Mouse (Mus musculus) hindbrain, embryonic 10.5 days (tissue): ENCODE measurements around the gene Olfr284. TPM values are rescaled to one million over a fixed set of nuclear protein-coding genes. Genes with fewer than 3 reads are reported as not detected.
A peak's percentile ranks its signal among the peaks of the same experiment; 100 is the strongest.

ENCODE experiments used
- DNase-seq: peaks from one replicate; pipeline ENCODE4 v3.0.0-alpha.2; 2017; ENCODE audit warnings: low spot score
- H3K27ac ChIP-seq: fragments of 300-500 bp; sonication (generic); 2 replicates; pipeline ENCODE4 v1.5.1; 2016; ENCODE audit warnings: mild to moderate bottlenecking, moderate library complexity
- H3K27me3 ChIP-seq: fragments of 300-500 bp; sonication (generic); 2 replicates; pipeline ENCODE4 v1.6.1; 2016; ENCODE audit warnings: mild to moderate bottlenecking; ENCODE audit not compliant: poor library complexity, insufficient read depth, severe bottlenecking
- H3K36me3 ChIP-seq: fragments of 300-500 bp; sonication (generic); 2 replicates; pipeline ENCODE4 v1.6.1; 2016; ENCODE audit warnings: mild to moderate bottlenecking, moderate library complexity
- H3K4me1 ChIP-seq: fragments of 300-500 bp; sonication (generic); replicated peaks from 2 replicates; pipeline ENCODE4 v1.6.1; 2016; ENCODE audit warnings: mild to moderate bottlenecking
- H3K4me3 ChIP-seq: fragments of 300-500 bp; sonication (generic); 2 replicates; pipeline ENCODE4 v1.5.1; 2016; ENCODE audit warnings: mild to moderate bottlenecking, moderate library complexity
- H3K9me3 ChIP-seq: fragments of 300-500 bp; sonication (generic); 2 replicates; pipeline ENCODE4 v1.6.1; 2016; ENCODE audit warnings: mild to moderate bottlenecking, moderate library complexity
- WGBS: fragments of 180-500 bp; shearing (Covaris S2); methylation state at CpG from one replicate; pipeline ENCODE4 v1.1.7; 2016; 5-methylcytosine and 5-hydroxymethylcytosine counted together
- polyA plus RNA-seq: library from polyadenylated mRNA; unstranded; fragments of >200 nt; fragmentation: Nextera tagmentation; extraction: Ambion mirVana; gene quantifications from 2 replicates; pipeline ENCODE4 v1.2.1, GENCODE M21; 2016

Olfr284 gene
- polyA plus RNA-seq = not detected in 2 replicates

- DNase-seq = no peak
- WGBS = 89% methylated on average over 8 of the region's 8 CpGs
- Histone ChIP-seq H3K9me3 (no peaks in the 10 kb centered on the region), H3K27ac (no peak within 1 kb of the TSS), H3K4me1 (0 out of 2 replicates have a peak, but pooled peaks cover 8% of the 10 kb centered on the region), H3K36me3 (no peaks in the 10 kb centered on the region), H3K4me3 (no peak within 1 kb of the TSS), H3K27me3 (no peaks in the 10 kb centered on the region)
Measured at GRCm38 (mm10) chr15:98340887-98341286, at the start of gene Olfr284. Gene Olfr284 (minus strand): TSS chr15:98340987.

- 40% methylated on average over 7 of the region's 7 CpGs for WGBS
- H3K27me3 ChIP-seq = no peaks in the 10 kb centered on the region
- H3K36me3 ChIP-seq = no peaks in the 10 kb centered on the region
- DNase-seq = peak; percentile 78
- H3K4me3 ChIP-seq = no peak overlapping the region
- no peak overlapping the region for H3K27ac ChIP-seq
- no peaks in the 10 kb centered on the region for H3K4me1 ChIP-seq
- H3K9me3 ChIP-seq = no peaks in the 10 kb centered on the region
Measured at GRCm38 (mm10) chr15:98389796-98390195, 49.0 kb upstream of the Olfr284 start.

- H3K27ac ChIP-seq = no peak overlapping the region
- no peak for DNase-seq
- no peaks in the 10 kb centered on the region for H3K27me3 ChIP-seq
- H3K36me3 ChIP-seq = no peaks in the 10 kb centered on the region
- H3K9me3 ChIP-seq = no peaks in the 10 kb centered on the region
- WGBS = 75% methylated on average over 2 of the region's 2 CpGs
- H3K4me1 ChIP-seq = no peaks in the 10 kb centered on the region
- H3K4me3 ChIP-seq = no peak overlapping the region
Measured at GRCm38 (mm10) chr15:98387621-98388020, 46.8 kb upstream of the Olfr284 start.

DNA sequence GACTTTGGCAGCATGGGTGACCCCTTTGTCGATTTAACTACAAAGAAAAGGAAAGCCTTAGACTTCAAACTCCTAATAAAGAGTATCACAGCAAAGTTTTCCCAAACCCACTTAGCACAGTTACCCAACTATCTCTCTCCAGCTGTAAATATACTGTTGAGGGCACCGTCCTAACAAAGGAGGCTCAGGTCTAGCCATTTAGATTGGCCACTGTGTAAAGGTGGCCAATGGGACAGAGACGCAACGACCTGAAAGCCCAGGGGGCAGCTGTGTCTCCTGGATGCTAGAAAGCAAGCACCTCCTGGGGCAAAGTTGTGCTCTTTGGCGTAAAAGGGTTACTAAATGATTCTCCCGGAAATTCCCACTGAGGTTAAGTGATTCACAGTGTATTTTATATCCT lies 40.1 kb upstream of the Olfr284 start, which contains the start of gene Olfr283:
Olfr283 (minus strand) TSS at position 101 of the 400 bp plus-strand sequence.
- no peaks in the 10 kb centered on the region for H3K9me3 ChIP-seq
- DNase-seq = no peak
- no peaks in the 10 kb centered on the region for H3K27me3 ChIP-seq
- H3K4me3 ChIP-seq = no peak within 1 kb of the TSS
- no peak within 1 kb of the TSS for H3K27ac ChIP-seq
- no peaks in the 10 kb centered on the region for H3K36me3 ChIP-seq
- 86% methylated on average over 6 of the region's 6 CpGs for WGBS
- no peaks in the 10 kb centered on the region for H3K4me1 ChIP-seq

GRCm38 (mm10) chr15:98378209-98378608 lies 37.4 kb upstream of the Olfr284 start:
- H3K4me1 ChIP-seq = no peaks in the 10 kb centered on the region
- H3K27ac ChIP-seq = no peak overlapping the region
- H3K4me3 ChIP-seq = no peak overlapping the region
- WGBS = 92% methylated on average over 13 of the region's 13 CpGs
- H3K36me3 ChIP-seq = no peaks in the 10 kb centered on the region
- DNase-seq = no peak
- H3K27me3 ChIP-seq = no peaks in the 10 kb centered on the region
- no peaks in the 10 kb centered on the region for H3K9me3 ChIP-seq

GRCm38 (mm10) chr15:98317177-98317724 lies 23.5 kb downstream of the Olfr284 start, which contains the start of gene Olfr285:
Gene Olfr285 (minus strand): TSS chr15:98317353.
- no peak within 1 kb of the TSS for H3K4me3 ChIP-seq
- WGBS = 91% methylated on average over 5 of the region's 5 CpGs
- H3K9me3 ChIP-seq = no peaks in the 10 kb centered on the region
- H3K36me3 ChIP-seq = no peaks in the 10 kb centered on the region
- no peak for DNase-seq
- no peaks in the 10 kb centered on the region for H3K4me1 ChIP-seq
- H3K27ac ChIP-seq = no peak within 1 kb of the TSS
- H3K27me3 ChIP-seq = no peaks in the 10 kb centered on the region

- Histone ChIP-seq H3K27me3 (no peaks in the 10 kb centered on the region), H3K36me3 (no peaks in the 10 kb centered on the region), H3K9me3 (no peaks in the 10 kb centered on the region), H3K27ac (no peak overlapping the region), H3K4me3 (no peak overlapping the region), H3K4me1 (no peaks in the 10 kb centered on the region)
- DNase-seq = no peak
- 52% methylated on average over 6 of the region's 6 CpGs for WGBS
Measured at GRCm38 (mm10) chr15:98315703-98316102, 25.1 kb downstream of the Olfr284 start.

DNA sequence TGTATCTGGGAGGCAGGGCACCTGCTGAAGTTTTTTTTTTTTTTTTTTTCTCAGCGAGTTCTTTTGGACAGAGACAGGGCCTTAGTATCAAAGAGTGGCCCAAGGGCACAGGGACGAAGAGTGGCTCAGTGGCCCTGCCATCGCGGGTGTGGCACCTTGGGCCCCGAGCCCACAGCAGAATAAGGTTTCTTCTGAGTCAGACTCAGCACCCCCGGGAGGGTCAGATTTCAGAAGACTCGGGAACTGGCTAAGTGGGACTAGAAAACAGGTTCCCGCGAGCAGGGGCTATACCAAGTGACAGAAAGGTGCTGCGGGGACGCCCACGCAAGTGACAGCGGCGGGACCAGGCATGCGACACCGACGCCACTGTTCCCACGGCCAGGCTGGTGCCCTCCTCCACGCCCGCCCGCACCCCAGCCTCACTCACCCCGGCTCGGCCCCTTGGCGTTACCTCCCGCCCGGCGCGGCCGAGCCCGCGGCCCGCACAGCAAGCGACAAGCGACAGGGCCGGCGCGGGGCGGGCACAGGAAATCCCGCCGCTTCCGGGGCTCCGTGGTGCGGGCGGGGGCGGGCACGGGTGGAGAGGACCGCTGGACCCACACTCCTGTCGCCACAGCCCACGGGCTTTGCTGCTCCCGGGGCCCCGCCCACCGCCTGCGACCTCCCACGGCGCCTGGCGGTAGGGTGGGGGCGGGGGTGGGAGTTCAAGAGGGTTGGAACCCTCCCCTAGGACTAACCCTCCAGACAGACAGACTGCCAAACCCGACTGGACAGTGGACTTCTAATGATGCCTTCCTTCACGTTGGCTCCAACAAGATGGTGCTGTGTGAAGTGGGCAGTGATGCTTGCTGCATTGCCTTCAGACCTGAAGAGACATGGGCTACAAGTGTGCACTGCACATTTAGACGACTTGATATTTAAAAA lies 44.9 kb downstream of the Olfr284 start, which contains the start of gene Zfp641:
Zfp641 (minus strand) TSS at position 534 of the 924 bp plus-strand sequence.
- H3K36me3 ChIP-seq = no peaks in the 10 kb centered on the region
- H3K27ac ChIP-seq = peak within 1 kb of the TSS; percentile 87
- peaks cover 20% of the 10 kb centered on the region for H3K27me3 ChIP-seq
- DNase-seq = peak; percentile 41
- 3% methylated on average over 60 of the region's 60 CpGs for WGBS
- H3K9me3 ChIP-seq = no peaks in the 10 kb centered on the region
- H3K4me1 ChIP-seq = peaks cover 8% of the 10 kb centered on the region
- peak within 1 kb of the TSS; percentile 78 for H3K4me3 ChIP-seq

- no peaks in the 10 kb centered on the region for H3K36me3 ChIP-seq
- WGBS = 84% methylated on average over 8 of the region's 8 CpGs
- peaks cover 8% of the 10 kb centered on the region for H3K4me1 ChIP-seq
- H3K4me3 ChIP-seq = no peak overlapping the region
- H3K9me3 ChIP-seq = no peaks in the 10 kb centered on the region
- H3K27ac ChIP-seq = no peak overlapping the region
- DNase-seq = no peak
- peaks cover 20% of the 10 kb centered on the region for H3K27me3 ChIP-seq
Measured at GRCm38 (mm10) chr15:98293651-98294050, 47.1 kb downstream of the Olfr284 start.

Other genes starting within 250 kb of the Olfr284 start
- gene Pfkm, start 248.4 kb downstream of the Olfr284 start, polyA plus RNA-seq = 33.0 and 37.9 TPM in 2 replicates
- 36.5 and 44.1 TPM in 2 replicates for gene Senp1, start 247.2 kb downstream of the Olfr284 start, polyA plus RNA-seq
- gene Asb8, start 175.4 kb downstream of the Olfr284 start, polyA plus RNA-seq = 39.4 and 48.8 TPM in 2 replicates
- gene Ccdc184, start 173.8 kb downstream of the Olfr284 start, polyA plus RNA-seq = 5.9 and 12.2 TPM in 2 replicates
- not detected in 2 replicates for gene Olfr288, start 145.4 kb downstream of the Olfr284 start, polyA plus RNA-seq
- not detected in 2 replicates for gene Gm44579, start 120.0 kb downstream of the Olfr284 start, polyA plus RNA-seq
- gene Olfr287, start 119.9 kb downstream of the Olfr284 start, polyA plus RNA-seq = not detected in 2 replicates
- gene Olfr286, start 106.5 kb downstream of the Olfr284 start, polyA plus RNA-seq = not detected in 2 replicates
- not detected in 2 replicates for gene H1fnt, start 83.7 kb downstream of the Olfr284 start, polyA plus RNA-seq
- 0.66 and 1.3 TPM in 2 replicates for gene Zfp641, start 44.8 kb downstream of the Olfr284 start, polyA plus RNA-seq
- gene Olfr285, start 23.6 kb downstream of the Olfr284 start, polyA plus RNA-seq = not detected in 2 replicates
- gene Olfr283, start 40.0 kb upstream of the Olfr284 start, polyA plus RNA-seq = not detected in 2 replicates
- gene Olfr282, start 90.2 kb upstream of the Olfr284 start, polyA plus RNA-seq = not detected in 2 replicates
- not detected in 2 replicates for gene Olfr281, start 111.6 kb upstream of the Olfr284 start, polyA plus RNA-seq
- not detected in 2 replicates for gene OR5BS1P, start 128.9 kb upstream of the Olfr284 start, polyA plus RNA-seq
- gene Lalba, start 141.7 kb upstream of the Olfr284 start, polyA plus RNA-seq = 0.22 and 0.48 TPM in 2 replicates
- not detected in 2 replicates for gene Olfr279, start 151.4 kb upstream of the Olfr284 start, polyA plus RNA-seq
- 134 and 151 TPM in 2 replicates for gene Kansl2, start 193.3 kb upstream of the Olfr284 start, polyA plus RNA-seq
- gene Ccnt1, start 229.9 kb upstream of the Olfr284 start, polyA plus RNA-seq = 53.7 and 57.6 TPM in 2 replicates
- gene 4930415O20Rik, start 230.0 kb upstream of the Olfr284 start, polyA plus RNA-seq = not detected in 2 replicates